Mouse (Mus musculus) embryonic facial prominence, embryonic 15.5 days (tissue): ENCODE measurements around the gene Clip2. TPM values are rescaled to one million over a fixed set of nuclear protein-coding genes. Genes with fewer than 3 reads are reported as not detected.
"Not testable (repeated sequence)": the region's sequence is repeated elsewhere in the genome, so short reads cannot be mapped to it uniquely, and the experiment has no call there.

ENCODE experiments used
- ATAC-seq: fragments of 200-750 bp; cut with Nextera tagmentation; 2 replicates; pipeline ENCODE4 v1.8.0; 2017; ENCODE audit warnings: low read depth, moderate TSS enrichment; ENCODE audit not compliant: insufficient number of reproducible peaks, low FRiP score, low TSS enrichment
- H3K27ac ChIP-seq: fragments of 300-500 bp; sonication (generic); replicated peaks from 2 replicates; pipeline ENCODE4 v1.5.1; 2015; ENCODE audit warnings: mild to moderate bottlenecking, inconsistent platforms
- H3K27me3 ChIP-seq: fragments of 300-500 bp; sonication (generic); 2 replicates; pipeline ENCODE4 v1.6.1; 2015; ENCODE audit warnings: inconsistent platforms
- H3K36me3 ChIP-seq: fragments of 300-500 bp; sonication (generic); 2 replicates; pipeline ENCODE4 v1.6.1; 2015; ENCODE audit warnings: mild to moderate bottlenecking, inconsistent platforms
- H3K4me1 ChIP-seq: fragments of 300-500 bp; sonication (generic); 2 replicates; pipeline ENCODE4 v1.6.1; 2015; ENCODE audit warnings: inconsistent platforms
- H3K4me2 ChIP-seq: fragments of 300-500 bp; sonication (generic); replicated peaks from 2 replicates; pipeline ENCODE4 v1.6.1; 2015; ENCODE audit warnings: mild to moderate bottlenecking, inconsistent platforms
- H3K4me3 ChIP-seq: fragments of 300-500 bp; sonication (generic); replicated peaks from 2 replicates; pipeline ENCODE4 v1.5.1; 2015; ENCODE audit warnings: mild to moderate bottlenecking, inconsistent platforms
- H3K9ac ChIP-seq: fragments of 300-500 bp; sonication (generic); 2 replicates; pipeline ENCODE4 v1.6.1; 2015; ENCODE audit warnings: inconsistent platforms
- H3K9me3 ChIP-seq: fragments of 300-500 bp; sonication (generic); replicated peaks from 2 replicates; pipeline ENCODE4 v1.6.1; 2016; ENCODE audit warnings: inconsistent platforms
- WGBS: fragments of 180-500 bp; shearing (Covaris S2); methylation state at CpG from one replicate; pipeline ENCODE4 v1.1.7; 2015; 5-methylcytosine and 5-hydroxymethylcytosine counted together
- polyA plus RNA-seq: library from polyadenylated mRNA; unstranded; fragments of >200 nt; fragmentation: Nextera tagmentation; extraction: Ambion mirVana; gene quantifications from 2 replicates; pipeline ENCODE4 v1.2.1, GENCODE M21; 2015

The Clip2 gene
- polyA plus RNA-seq, 1 experiment from 2014 or later = 4.3 TPM

GRCm38 (mm10) chr5:134488042-134488441 is 64.2 kb downstream of the Clip2 start:
- Histone ChIP-seq H3K9me3 (no peaks in the 10 kb centered on the region), H3K4me3 (no peak overlapping the region), H3K36me3 (peaks cover 29% of the 10 kb centered on the region), H3K4me2 (no peak overlapping the region), H3K9ac (no peak overlapping the region), H3K4me1 (peaks cover 22% of the 10 kb centered on the region), H3K27ac (no peak overlapping the region), H3K27me3 (no peaks in the 10 kb centered on the region)
- ATAC-seq = no peak
- WGBS = 27% methylated on average over 10 of the region's 10 CpGs

DNA sequence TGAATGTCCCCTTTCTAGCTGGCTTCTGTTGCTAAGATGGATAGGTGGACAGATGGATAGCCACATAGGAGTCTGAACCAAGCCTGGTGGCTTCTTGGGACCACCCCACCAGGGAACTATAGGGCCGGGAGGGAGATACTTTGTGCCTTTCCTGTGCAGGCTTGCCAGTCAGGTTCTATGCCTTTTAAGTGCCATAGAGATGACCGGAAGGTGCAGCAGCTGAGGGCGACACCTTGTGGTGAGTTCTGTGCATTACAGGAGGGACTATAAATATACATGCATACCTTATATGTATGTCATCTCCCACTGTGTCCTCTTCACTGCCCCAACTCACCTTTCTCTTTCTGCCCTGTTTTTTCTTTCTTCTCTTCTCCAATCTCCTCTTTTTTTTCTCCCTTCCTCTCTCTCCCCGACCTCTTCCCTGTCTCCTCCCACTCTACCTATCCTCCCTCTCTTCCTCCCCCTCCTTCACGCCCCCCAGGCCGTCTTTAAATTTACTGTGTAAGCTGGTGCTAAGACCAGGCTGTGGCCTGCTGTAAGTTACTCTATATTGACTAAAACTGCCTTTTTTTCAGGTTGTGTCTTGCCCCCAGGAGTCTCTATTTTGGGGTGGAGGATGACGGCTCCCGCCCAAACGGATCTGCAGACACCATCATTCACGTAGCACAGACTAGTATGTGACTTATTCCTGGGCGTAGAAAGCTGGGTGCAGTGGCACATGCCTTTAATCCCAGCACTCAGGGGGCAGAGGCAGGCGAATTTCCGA is 66.2 kb downstream of the Clip2 start:
- Histone ChIP-seq H3K4me3 (no peak overlapping the region), H3K9ac (no peak overlapping the region), H3K4me1 (peaks cover 18% of the 10 kb centered on the region), H3K27ac (no peak overlapping the region; the same call in 1 of the 2 replicates), H3K36me3 (peaks cover 17% of the 10 kb centered on the region), H3K4me2 (no peak overlapping the region), H3K27me3 (no peaks in the 10 kb centered on the region), H3K9me3 (no peaks in the 10 kb centered on the region)
- ATAC-seq = no peak
- WGBS = 53% methylated on average over 13 of the region's 13 CpGs

DNA sequence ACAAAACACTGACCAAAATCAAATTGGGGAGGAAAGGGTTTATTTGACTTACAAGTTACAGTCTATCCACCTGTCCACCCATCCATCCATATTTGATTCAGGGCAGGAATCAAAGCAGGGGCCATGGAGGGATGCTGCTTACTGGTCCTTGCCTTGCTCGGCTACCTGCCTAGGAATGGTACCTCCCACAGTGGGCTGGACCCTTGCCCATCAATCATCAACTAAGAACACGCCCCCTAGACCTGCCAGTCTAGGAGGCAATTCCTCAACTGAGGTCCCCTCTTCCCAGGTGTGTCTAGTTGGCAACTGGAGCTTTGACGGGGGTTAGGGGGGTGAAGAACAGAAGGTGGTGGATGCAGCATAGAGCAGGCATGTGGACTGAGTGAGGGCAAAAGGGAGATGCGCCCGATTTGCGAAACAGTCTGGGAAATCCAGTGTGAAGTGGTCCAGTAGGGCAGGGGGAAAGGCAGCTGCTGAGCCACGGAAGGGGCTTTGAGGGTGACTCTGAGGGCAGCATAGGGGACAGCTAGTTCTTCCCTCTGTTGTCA is 67.0 kb downstream of the Clip2 start:
- WGBS = 76% methylated on average over 7 of the region's 7 CpGs
- H3K9ac ChIP-seq = no peak overlapping the region
- H3K36me3 ChIP-seq = peaks cover 9% of the 10 kb centered on the region
- peaks cover 15% of the 10 kb centered on the region; the same call in 1 of the 2 replicates for H3K4me1 ChIP-seq
- H3K27ac ChIP-seq = no peak overlapping the region
- ATAC-seq = no peak
- H3K9me3 ChIP-seq = no peaks in the 10 kb centered on the region
- H3K4me3 ChIP-seq = no peak overlapping the region
- H3K4me2 ChIP-seq = no peak overlapping the region
- no peaks in the 10 kb centered on the region for H3K27me3 ChIP-seq

GRCm38 (mm10) chr5:134483291-134483690 is 68.9 kb downstream of the Clip2 start:
- Histone ChIP-seq H3K4me3 (no peak overlapping the region), H3K27me3 (no peaks in the 10 kb centered on the region), H3K4me1 (peaks cover 7% of the 10 kb centered on the region; the same call in 1 of the 2 replicates), H3K27ac (no peak overlapping the region), H3K9me3 (no peaks in the 10 kb centered on the region), H3K36me3 (no peaks in the 10 kb centered on the region), H3K4me2 (no peak overlapping the region), H3K9ac (no peak overlapping the region)
- WGBS = 76% methylated on average over 1 of the region's 1 CpGs
- ATAC-seq = no peak

DNA sequence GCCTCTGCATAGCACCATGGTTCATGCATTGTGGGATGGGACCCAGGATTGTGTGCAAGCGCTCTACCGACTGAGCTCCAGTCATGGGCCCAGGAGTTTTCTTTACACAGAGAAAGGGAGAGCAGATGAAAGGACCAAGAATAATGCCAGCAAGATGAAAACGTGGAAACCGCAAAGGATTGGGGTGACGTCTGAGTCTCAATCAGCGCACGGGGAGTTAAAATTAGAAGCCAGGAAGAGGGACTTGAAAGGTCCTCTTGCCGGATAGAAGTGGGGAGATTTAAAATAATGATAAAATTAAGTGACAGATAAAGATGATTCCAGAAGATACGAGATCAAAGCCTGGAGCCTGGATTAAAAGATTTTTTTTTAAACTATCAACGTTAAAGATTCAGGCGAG is 69.9 kb downstream of the Clip2 start:
- H3K4me2 ChIP-seq = no peak overlapping the region
- H3K36me3 ChIP-seq = no peaks in the 10 kb centered on the region
- ATAC-seq = no peak
- H3K9ac ChIP-seq = no peak overlapping the region
- no peak overlapping the region for H3K4me3 ChIP-seq
- H3K9me3 ChIP-seq = no peaks in the 10 kb centered on the region
- H3K27ac ChIP-seq = no peak overlapping the region
- WGBS = 32% methylated on average over 11 of the region's 11 CpGs
- 0 out of 2 replicates have a peak, but pooled peaks cover 3% of the 10 kb centered on the region for H3K4me1 ChIP-seq
- no peaks in the 10 kb centered on the region for H3K27me3 ChIP-seq

DNA sequence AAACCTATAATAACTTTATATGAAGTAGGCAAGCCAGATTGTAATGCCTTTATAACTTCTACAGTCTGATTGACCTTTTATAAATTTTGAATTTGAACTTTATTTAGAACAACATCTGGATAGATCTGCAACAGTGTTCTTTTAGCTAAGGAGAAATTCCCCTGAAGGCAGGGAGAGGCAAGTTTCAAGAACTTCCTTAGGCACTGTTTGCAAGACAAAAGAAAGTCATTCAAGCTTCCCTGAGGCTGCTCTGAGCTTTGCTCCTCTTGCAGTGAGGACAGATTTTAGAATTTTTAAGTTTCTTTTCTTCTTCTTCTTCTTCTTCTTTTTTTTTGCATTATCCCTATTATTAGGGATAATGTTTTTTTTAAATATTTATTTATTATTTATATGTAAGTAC is 73.3 kb downstream of the Clip2 start:
- not testable (repeated sequence) for H3K4me1 ChIP-seq, ATAC-seq, H3K27ac ChIP-seq, H3K27me3 ChIP-seq, H3K36me3 ChIP-seq, H3K9ac ChIP-seq, H3K9me3 ChIP-seq, H3K4me3 ChIP-seq, H3K4me2 ChIP-seq

GRCm38 (mm10) chr5:134475686-134476085 is 76.5 kb downstream of the Clip2 start:
- H3K27me3 ChIP-seq, H3K36me3 ChIP-seq, H3K4me3 ChIP-seq, H3K27ac ChIP-seq, H3K4me1 ChIP-seq, H3K9me3 ChIP-seq, H3K9ac ChIP-seq, H3K4me2 ChIP-seq, ATAC-seq: not testable (repeated sequence)
- 88% methylated on average over 7 of the region's 7 CpGs for WGBS

GRCm38 (mm10) chr5:134475006-134475605 is 77.1 kb downstream of the Clip2 start:
- no peaks in the 10 kb centered on the region for H3K27me3 ChIP-seq
- H3K9ac ChIP-seq = no peak overlapping the region
- H3K4me1 ChIP-seq = no peaks in the 10 kb centered on the region
- H3K27ac ChIP-seq = no peak overlapping the region
- no peak for ATAC-seq
- no peaks in the 10 kb centered on the region for H3K9me3 ChIP-seq
- 92% methylated on average over 6 of the region's 6 CpGs for WGBS
- H3K4me2 ChIP-seq = no peak overlapping the region
- H3K36me3 ChIP-seq = no peaks in the 10 kb centered on the region
- no peak overlapping the region for H3K4me3 ChIP-seq

- H3K9ac ChIP-seq = no peak overlapping the region
- no peak overlapping the region for H3K4me2 ChIP-seq
- no peaks in the 10 kb centered on the region for H3K4me1 ChIP-seq
- ATAC-seq = no peak
- H3K27ac ChIP-seq = no peak overlapping the region
- H3K27me3 ChIP-seq = no peaks in the 10 kb centered on the region
- WGBS = 87% methylated on average over 2 of the region's 2 CpGs
- H3K36me3 ChIP-seq = no peaks in the 10 kb centered on the region
- H3K9me3 ChIP-seq = no peaks in the 10 kb centered on the region
- H3K4me3 ChIP-seq = no peak overlapping the region
Observed at GRCm38 (mm10) chr5:134473902-134474301, 78.3 kb downstream of the Clip2 start.

GRCm38 (mm10) chr5:134470538-134471169 is 81.6 kb downstream of the Clip2 start:
- H3K9me3 ChIP-seq = no peaks in the 10 kb centered on the region
- H3K4me2 ChIP-seq = no peak overlapping the region
- no peak overlapping the region for H3K27ac ChIP-seq
- ATAC-seq = no peak
- no peaks in the 10 kb centered on the region for H3K27me3 ChIP-seq
- WGBS = 73% methylated on average over 8 of the region's 8 CpGs
- no peaks in the 10 kb centered on the region for H3K36me3 ChIP-seq
- no peak overlapping the region for H3K9ac ChIP-seq
- no peak overlapping the region for H3K4me3 ChIP-seq
- peaks cover 14% of the 10 kb centered on the region for H3K4me1 ChIP-seq

DNA sequence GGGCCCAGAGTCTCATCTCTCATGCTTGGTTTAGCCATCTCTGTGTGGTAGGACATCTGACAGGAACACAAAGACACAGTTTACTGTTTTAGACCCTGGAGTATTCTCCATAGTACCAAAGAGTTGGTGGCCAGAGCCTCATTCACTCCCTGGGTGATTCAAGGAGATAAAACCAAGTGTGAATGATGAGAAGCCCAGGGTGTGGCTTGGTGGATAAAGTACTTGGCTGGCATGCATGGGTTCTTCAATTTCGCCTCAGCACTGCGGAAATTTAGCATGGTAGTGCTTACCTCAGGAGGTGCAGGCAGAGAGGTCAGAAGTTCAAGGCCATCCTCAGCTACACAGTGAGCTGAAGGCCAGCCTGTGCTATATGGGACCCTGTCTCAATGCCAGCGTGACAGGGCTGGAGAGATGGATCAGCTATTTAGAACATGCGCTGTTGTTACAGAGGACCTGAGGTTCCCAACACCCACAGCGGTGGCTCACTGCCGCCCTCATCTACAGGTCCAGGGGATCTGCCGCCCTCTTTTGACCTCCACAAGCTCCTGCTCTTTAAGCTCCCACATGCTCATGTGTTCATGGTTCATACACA is 82.6 kb downstream of the Clip2 start:
- Histone ChIP-seq H3K9me3 (no peaks in the 10 kb centered on the region), H3K4me3 (no peak overlapping the region), H3K36me3 (no peaks in the 10 kb centered on the region), H3K9ac (no peak overlapping the region), H3K27me3 (no peaks in the 10 kb centered on the region), H3K27ac (no peak overlapping the region), H3K4me1 (peaks cover 14% of the 10 kb centered on the region), H3K4me2 (no peak overlapping the region)
- 84% methylated on average over 7 of the region's 7 CpGs for WGBS
- ATAC-seq = no peak
